In genomic region chr10:89747221-89747905, GRCm38 (mm10) we compare ENCODE assay signal across 15 mouse cellular contexts. TPM values are rescaled to one million over a fixed set of nuclear protein-coding genes. Genes with fewer than 3 reads are reported as not detected.
DNase-seq lines count a peak whose midpoint lies in the region; ATAC-seq and TF ChIP-seq lines count a peak whose summit lies in the region.
"Had no signal": no experiment of that assay in that cellular context is flagged by ENCODE, and none has a peak within 500 bp of the region (broad histone marks: within the 10 kb centered on the region; RNA-seq: fewer than 3 reads in every experiment).

No protein-coding gene starts in this region.

- no peaks in the 10 kb centered on the region for H3K9me3 ChIP-seq in neural tube, embryonic 14.5 days (ENCODE audit: control insufficient read depth, low read length)
- H3K9me3 ChIP-seq in forebrain, embryonic 14.5 days (replicated peaks; ENCODE audit: control insufficient read depth, low read length) = no peaks in the 10 kb centered on the region
- no peaks in the 10 kb centered on the region for H3K9me3 ChIP-seq in midbrain, postnatal 0 days (ENCODE audit: low read length)
- H3K9me3 ChIP-seq: embryonic facial prominence, embryonic 12.5 days had no signal

- H3K9ac ChIP-seq in neural tube, embryonic 14.5 days (replicated peaks; ENCODE audit: low read depth, low read length) = 0 out of 2 replicates have a peak overlapping the region, but pooled peaks have one; percentile 4
- H3K9ac ChIP-seq in forebrain, embryonic 14.5 days (ENCODE audit: low read length) = no peak overlapping the region
- no peak overlapping the region for H3K9ac ChIP-seq in midbrain, postnatal 0 days (replicated peaks; ENCODE audit: low read length, poor library complexity, severe bottlenecking)
- H3K9ac ChIP-seq: embryonic facial prominence, embryonic 12.5 days had no signal

- no peak overlapping the region for H3K4me3 ChIP-seq in neural tube, embryonic 14.5 days (ENCODE audit: low read depth, low read length)
- H3K4me3 ChIP-seq in small intestine, adult 2 months (ENCODE audit: low read depth, low read length) = no peak overlapping the region
- H3K4me3 ChIP-seq in forebrain, embryonic 14.5 days (ENCODE audit: low read depth, low read length) = no peak overlapping the region
- no peak overlapping the region for H3K4me3 ChIP-seq in midbrain, postnatal 0 days (ENCODE audit: low read depth, low read length)
- H3K4me3 ChIP-seq: embryonic facial prominence, embryonic 12.5 days had no signal

- peak; percentile 12 for DNase-seq in cerebellum, adult 11 months
- no peak for DNase-seq in neural tube, embryonic 10.5 days (ENCODE audit: extremely low spot score, low spot score)
- DNase-seq in cerebellum, postnatal 36 days = peak; percentile 6 to 11
- no peak for DNase-seq in forebrain, embryonic 14.5 days (ENCODE audit: low spot score)
- DNase-seq in midbrain, postnatal 0 days (ENCODE audit: low spot score) = no peak
- DNase-seq: kidney, adult 18-20 months; liver; spleen, adult 18-20 months; thymus, postnatal 14 days had no signal

- no peak for TF ChIP-seq CTCF in small intestine, adult 2 months (IDR thresholded peaks at IDR 0.05; ENCODE audit: extremely low read depth, insufficient read length, insufficient replicate concordance, low read depth, low read length)
- no peak for TF ChIP-seq CTCF in midbrain, postnatal 0 days (IDR thresholded peaks at IDR 0.05)

- peaks cover 5% of the 10 kb centered on the region for H3K4me1 ChIP-seq in neural tube, embryonic 14.5 days (ENCODE audit: control insufficient read depth, insufficient read depth, low read length)
- H3K4me1 ChIP-seq in small intestine, adult 2 months (ENCODE audit: control insufficient read depth, insufficient read depth, insufficient read length, low read length) = peaks cover 12% of the 10 kb centered on the region; the same call in 1 of the 2 replicates
- H3K4me1 ChIP-seq in forebrain, embryonic 14.5 days (ENCODE audit: control insufficient read depth, insufficient read depth, low read length) = 0 out of 2 replicates have a peak, but pooled peaks cover 3% of the 10 kb centered on the region
- no peaks in the 10 kb centered on the region for H3K4me1 ChIP-seq in midbrain, postnatal 0 days (ENCODE audit: insufficient read depth, low read length)

- no peaks in the 10 kb centered on the region for H3K36me3 ChIP-seq in neural tube, embryonic 14.5 days (ENCODE audit: control insufficient read depth, insufficient read depth, low read length)
- H3K36me3 ChIP-seq in small intestine, adult 2 months (ENCODE audit: control insufficient read depth, insufficient read depth, low read length) = no peaks in the 10 kb centered on the region
- H3K36me3 ChIP-seq in forebrain, embryonic 14.5 days (ENCODE audit: control insufficient read depth, insufficient read depth, low read length) = no peaks in the 10 kb centered on the region
- H3K36me3 ChIP-seq in midbrain, postnatal 0 days (ENCODE audit: insufficient read depth, low read length) = no peaks in the 10 kb centered on the region
- H3K36me3 ChIP-seq: embryonic facial prominence, embryonic 12.5 days had no signal

- no peaks in the 10 kb centered on the region for H3K27me3 ChIP-seq in neural tube, embryonic 14.5 days (ENCODE audit: control insufficient read depth, insufficient read depth, low read length)
- H3K27me3 ChIP-seq in small intestine, adult 2 months (ENCODE audit: control insufficient read depth, insufficient read depth, low read length) = no peaks in the 10 kb centered on the region
- H3K27me3 ChIP-seq in forebrain, embryonic 14.5 days (replicated peaks; ENCODE audit: control insufficient read depth, insufficient read depth, low read length) = no peaks in the 10 kb centered on the region
- no peaks in the 10 kb centered on the region for H3K27me3 ChIP-seq in midbrain, postnatal 0 days (ENCODE audit: insufficient read depth, low read length)
- H3K27me3 ChIP-seq: embryonic facial prominence, embryonic 12.5 days; Patski had no signal

- 96% methylated on average over 8 of the region's 8 CpGs for WGBS in neural tube, embryonic 14.5 days
- WGBS in small intestine, adult 2 months = 53% methylated on average over 8 of the region's 8 CpGs
- WGBS in forebrain, embryonic 14.5 days = 93% methylated on average over 8 of the region's 8 CpGs
- WGBS in midbrain, postnatal 0 days = 91% methylated on average over 8 of the region's 8 CpGs

- H3K27ac ChIP-seq in neural tube, embryonic 14.5 days (ENCODE audit: low read depth, low read length) = no peak overlapping the region
- peak overlapping the region; percentile 86 for H3K27ac ChIP-seq in small intestine, adult 2 months (ENCODE audit: insufficient read depth, low read depth, low read length)
- no peak overlapping the region for H3K27ac ChIP-seq in forebrain, embryonic 14.5 days (ENCODE audit: low read depth, low read length)
- H3K27ac ChIP-seq in midbrain, postnatal 0 days (ENCODE audit: low read depth, low read length) = no peak overlapping the region
- H3K27ac ChIP-seq: embryonic facial prominence, embryonic 12.5 days had no signal

- no peak for TF ChIP-seq POLR2A in small intestine, adult 2 months (IDR thresholded peaks at IDR 0.05; ENCODE audit: low read depth, low read length)

- ATAC-seq in cerebellum, adult (ENCODE audit: insufficient number of reproducible peaks, low FRiP score, low TSS enrichment) = no peak
- no peak for ATAC-seq in neural tube, embryonic 14.5 days (ENCODE audit: low read depth)
- ATAC-seq in forebrain, embryonic 14.5 days = no peak
- ATAC-seq in midbrain, postnatal 0 days (ENCODE audit: low FRiP score) = no peak
- ATAC-seq: Patski had no signal

- H3K4me2 ChIP-seq in neural tube, embryonic 14.5 days (ENCODE audit: low read depth, low read length) = no peak overlapping the region
- H3K4me2 ChIP-seq in forebrain, embryonic 14.5 days (ENCODE audit: low read length) = no peak overlapping the region
- H3K4me2 ChIP-seq in midbrain, postnatal 0 days (ENCODE audit: low read depth, low read length, poor library complexity, severe bottlenecking) = no peak overlapping the region
- H3K4me2 ChIP-seq: embryonic facial prominence, embryonic 12.5 days; heart, embryonic 11.5 days had no signal

RNA-seq across cellular contexts. Expression of gene Uhrf1bp1l, which starts 2.6 kb away (rescaled TPM):
- 42.7 and 50.4 TPM in 2 replicates for polyA plus RNA-seq in neural tube, embryonic 14.5 days (2014; fragmentation: Nextera tagmentation; extraction: Ambion mirVana)
- polyA plus RNA-seq in small intestine, adult 2 months (2012; rRNA removed) = 3.9 and 11.1 TPM in 2 replicates
- polyA plus RNA-seq in forebrain, embryonic 14.5 days (2014; fragmentation: Nextera tagmentation; extraction: Ambion mirVana) = 26.8 and 29.1 TPM in 2 replicates
- 33.8 and 36.2 TPM in 2 replicates for total RNA-seq in midbrain, postnatal 0 days (2014; rRNA removed)
- 29.0 and 32.3 TPM in 2 replicates for polyA plus RNA-seq in midbrain, postnatal 0 days (2015; fragmentation: Nextera tagmentation; extraction: Ambion mirVana)

RNA-seq across cellular contexts. Expression of gene Actr6, which starts 15.3 kb away (rescaled TPM):
- 62.3 and 74.7 TPM in 2 replicates for polyA plus RNA-seq in neural tube, embryonic 14.5 days (2014; fragmentation: Nextera tagmentation; extraction: Ambion mirVana)
- polyA plus RNA-seq in small intestine, adult 2 months (2012; rRNA removed) = 0.05 TPM in 1 of 2 replicates, not detected in the other
- polyA plus RNA-seq in forebrain, embryonic 14.5 days (2014; fragmentation: Nextera tagmentation; extraction: Ambion mirVana) = 63.3 and 71.0 TPM in 2 replicates
- total RNA-seq in midbrain, postnatal 0 days (2014; rRNA removed) = 30.5 and 37.3 TPM in 2 replicates
- 59.4 and 63.9 TPM in 2 replicates for polyA plus RNA-seq in midbrain, postnatal 0 days (2015; fragmentation: Nextera tagmentation; extraction: Ambion mirVana)

Comparison
In these comparisons a context has a peak if more than half of its experiments do, and no peak if none do; other contexts are left out.
1. DNase-seq: peak in cerebellum, adult 11 months (single experiment) and cerebellum, postnatal 36 days (2 of 2); none in neural tube, embryonic 10.5 days (single experiment), forebrain, embryonic 14.5 days (single experiment) and midbrain, postnatal 0 days (single experiment).
2. RNA of gene Actr6, which starts 15.3 kb away (polyA plus RNA-seq): 59.4 to 63.9 TPM in midbrain, postnatal 0 days, 63.3 to 71.0 TPM in forebrain, embryonic 14.5 days and 62.3 to 74.7 TPM in neural tube, embryonic 14.5 days; 0.05 TPM in small intestine, adult 2 months; every median in the first group is over 10 times any median in the second.